Mouse (Mus musculus) R1 (cell line): ENCODE data around the gene Glg1.
"Not testable (repeated sequence)": the region's sequence is repeated elsewhere in the genome, so short reads cannot be mapped to it uniquely, and the experiment has no call there.

Experiments used
- DNase-seq: peaks from one replicate; pipeline ENCODE4 v3.0.0-alpha.2; 2018; ENCODE audit warnings: low read depth, low spot score

Gene Glg1

DNA sequence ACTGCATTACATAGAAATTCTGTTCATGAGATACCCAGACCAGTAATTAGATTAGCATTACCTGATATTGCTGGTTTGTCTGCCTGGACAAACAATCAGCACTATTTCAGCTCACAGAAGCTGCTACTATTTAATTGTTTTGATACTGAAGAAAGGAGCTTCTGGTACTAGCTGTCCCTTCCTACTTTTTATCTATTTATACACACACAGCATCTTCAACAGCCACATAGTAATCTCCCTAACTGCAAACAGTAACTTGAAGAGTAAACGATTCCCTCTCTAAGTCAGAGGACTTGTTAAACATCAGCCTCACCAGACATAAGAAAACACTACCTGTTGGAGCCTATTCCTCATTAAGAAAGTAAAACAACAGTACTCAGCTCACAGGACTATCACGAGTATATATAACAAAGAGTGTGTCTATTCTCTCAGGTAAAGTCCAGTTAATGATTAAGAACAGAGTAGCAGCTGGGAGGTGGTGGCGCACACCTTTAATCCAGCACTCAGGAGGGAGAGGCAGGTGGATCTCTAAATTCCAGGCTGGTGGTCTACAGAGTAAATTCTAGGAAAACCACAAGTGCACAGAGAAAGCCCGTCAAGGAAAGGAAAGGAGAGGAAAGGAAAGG is 6.4 kb downstream of the Glg1 start:
- no peak for DNase-seq

DNA sequence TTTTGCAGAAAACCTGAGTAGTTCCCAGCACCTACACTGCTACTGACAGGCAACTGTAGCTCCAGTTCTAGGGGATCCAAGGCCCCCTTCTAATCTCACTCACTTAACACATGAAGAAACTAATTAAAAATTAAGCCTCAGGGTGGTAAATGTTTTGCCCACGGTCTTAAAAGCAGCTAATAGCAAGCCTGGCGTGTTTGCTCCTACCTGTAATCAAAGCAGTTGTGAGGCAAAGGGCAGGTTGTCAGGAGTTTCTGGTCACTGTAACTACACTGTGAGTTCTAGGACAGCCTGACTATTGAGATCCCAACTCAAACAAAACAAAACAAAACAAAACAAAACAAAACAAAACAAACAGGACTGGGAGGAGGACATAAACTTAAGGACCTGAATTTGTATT is 8.9 kb downstream of the Glg1 start:
- DNase-seq: no peak

DNA sequence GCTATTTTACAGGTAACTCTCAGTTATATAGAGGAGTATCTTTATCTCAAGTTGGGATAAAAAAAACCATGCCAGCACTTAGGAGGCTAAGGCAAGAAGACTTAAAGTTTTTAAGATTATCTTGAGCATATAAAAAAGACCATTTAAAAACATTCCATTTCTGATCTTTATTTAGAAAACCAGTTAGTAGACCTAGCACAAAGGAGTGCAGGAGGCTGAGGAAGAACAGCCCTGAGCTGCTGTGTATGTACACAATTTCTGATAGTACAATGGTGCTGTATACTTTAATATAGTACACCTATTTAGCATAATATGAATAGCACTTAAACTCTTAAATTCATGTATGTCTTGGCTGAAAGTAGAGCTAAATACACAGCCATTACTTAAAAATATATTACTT is 10.9 kb downstream of the Glg1 start:
- no peak for DNase-seq

DNA sequence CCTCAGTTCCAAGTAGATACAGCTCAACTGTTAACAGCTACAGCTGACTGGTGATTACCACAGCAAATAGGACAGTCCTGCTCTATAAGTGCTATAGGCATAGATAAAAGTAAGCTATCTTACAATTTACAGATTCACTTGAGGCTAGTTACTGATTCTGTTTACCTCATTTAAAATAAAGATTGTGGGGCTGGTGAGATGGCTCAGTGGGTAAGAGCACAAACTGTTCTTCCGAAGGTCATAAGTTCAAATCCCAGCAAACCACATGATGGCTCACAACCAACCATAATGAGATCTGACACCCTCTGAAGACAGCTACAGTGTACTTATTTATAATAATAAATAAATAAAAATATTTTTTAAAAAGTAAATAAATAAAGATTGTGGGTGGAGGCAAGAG is 12.2 kb downstream of the Glg1 start:
- DNase-seq: not testable (repeated sequence)

DNA sequence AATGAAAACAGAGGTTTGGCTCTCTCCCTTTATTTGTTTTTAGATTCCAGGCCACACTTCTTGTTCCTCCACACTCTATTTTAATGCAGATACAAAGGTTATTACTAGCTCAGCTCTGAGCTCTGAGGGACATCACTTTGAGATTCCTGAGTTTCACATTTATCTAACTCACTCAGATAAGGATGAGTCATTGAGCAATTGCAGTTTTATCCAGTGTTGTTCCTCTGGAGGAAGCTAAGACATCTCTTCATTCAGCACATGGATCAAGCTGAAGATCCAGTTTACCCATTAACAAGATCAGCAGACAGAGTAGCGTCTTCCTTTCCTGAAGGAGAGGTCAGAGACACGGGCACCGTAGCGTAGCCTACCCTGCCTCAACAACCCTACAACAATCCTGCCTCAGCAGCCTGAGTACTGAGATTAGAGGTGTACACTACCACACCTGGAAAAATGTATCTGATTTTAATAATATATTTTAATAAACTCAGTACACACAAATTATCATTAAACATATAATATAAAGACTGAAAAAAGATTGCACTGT is 12.7 kb downstream of the Glg1 start:
- no peak for DNase-seq

DNA sequence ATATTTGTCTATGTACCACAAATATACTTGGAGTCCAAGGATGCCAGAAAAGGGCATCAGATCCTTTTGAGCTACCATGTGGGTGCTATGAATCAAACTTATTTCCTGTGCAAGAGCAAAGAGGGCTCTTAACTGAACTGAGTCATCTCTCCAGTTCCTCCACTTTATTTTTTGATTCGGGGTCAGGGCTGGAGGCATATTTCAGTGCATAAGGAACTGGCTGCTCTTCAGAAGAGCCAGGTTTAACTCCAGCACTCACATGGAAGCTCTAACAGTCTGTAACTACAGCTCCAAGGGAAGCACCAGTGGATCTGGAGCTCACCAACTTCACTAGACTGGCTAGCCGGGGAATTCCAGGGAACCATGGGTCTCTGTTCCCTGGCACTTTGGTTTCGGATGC is 21.7 kb downstream of the Glg1 start:
- no peak for DNase-seq

DNA sequence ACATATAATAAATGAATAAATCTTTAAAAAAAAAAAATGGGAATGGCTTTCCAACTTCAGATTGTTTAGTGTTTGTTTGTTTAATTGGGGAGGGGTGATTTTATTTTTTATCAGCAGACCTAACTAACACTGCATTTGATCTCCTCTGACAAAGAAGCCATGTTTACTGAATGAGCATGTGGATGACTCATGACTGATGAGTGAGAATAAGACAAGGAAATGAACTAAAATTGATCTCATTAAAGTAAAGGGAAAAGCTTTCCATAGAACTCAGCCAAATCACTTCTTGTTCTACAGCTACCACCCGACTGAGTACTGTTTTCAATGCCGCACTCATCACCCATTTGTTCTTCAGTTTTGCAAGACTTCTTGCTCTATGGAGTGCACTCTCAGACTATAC is 25.3 kb downstream of the Glg1 start:
- DNase-seq: no peak

DNA sequence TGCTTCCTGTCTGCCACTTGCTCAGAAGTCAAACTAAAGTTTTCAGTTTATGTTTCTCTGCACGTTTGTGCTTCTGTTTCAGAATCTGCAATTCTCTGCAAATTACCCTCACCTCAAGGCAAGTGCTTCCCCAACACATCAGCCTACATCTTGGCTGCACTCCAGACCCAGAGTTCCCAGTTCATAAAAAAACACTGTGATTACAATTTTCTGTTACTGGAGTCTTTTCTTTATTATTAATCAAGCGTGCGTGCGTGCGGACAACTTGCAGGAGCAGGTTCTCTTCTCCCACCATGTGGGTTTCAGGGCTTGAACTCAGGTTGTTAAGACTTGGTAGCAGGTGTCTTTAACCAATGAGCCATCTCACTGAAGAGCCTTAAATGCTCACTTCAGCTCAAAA is 34.9 kb downstream of the Glg1 start:
- no peak for DNase-seq

DNA sequence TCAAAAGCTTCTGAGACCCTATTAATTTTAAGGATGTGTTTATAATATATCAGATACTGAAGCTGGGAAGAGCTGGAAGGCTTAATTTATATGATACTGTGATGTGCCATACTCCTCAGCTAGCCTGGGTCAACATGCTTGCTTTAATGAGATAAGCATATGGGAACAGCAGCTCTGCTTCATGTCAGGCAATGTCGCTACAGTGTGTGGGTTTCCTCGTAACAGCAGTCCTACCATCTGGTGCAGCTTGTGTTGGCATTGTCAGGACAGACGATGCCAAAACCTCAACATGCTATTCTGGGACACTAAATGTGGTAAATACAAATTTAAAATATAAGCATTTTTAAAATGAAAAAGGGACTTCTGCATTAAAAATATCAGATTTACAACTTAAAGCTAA is 40.9 kb downstream of the Glg1 start:
- DNase-seq: no peak

DNA sequence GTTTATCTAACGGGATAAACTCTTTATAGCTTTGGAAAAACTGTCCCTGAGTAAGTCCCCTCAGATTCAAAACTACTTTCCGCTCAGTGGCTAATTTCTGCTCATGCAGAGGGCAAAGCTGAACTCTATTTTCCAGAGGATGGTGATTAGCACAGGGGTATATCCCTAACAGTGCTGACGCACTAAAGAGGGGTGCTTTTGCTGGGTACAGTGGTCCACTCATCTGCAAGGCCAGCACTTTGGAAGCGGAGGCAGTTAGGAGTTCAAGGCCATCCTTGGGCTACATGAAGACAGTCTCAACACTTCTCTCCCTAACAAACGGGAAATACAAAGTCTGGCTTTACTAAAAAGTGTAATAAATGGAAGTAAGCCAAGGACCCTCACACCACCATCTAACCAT is 45.6 kb downstream of the Glg1 start:
- DNase-seq: no peak

DNA sequence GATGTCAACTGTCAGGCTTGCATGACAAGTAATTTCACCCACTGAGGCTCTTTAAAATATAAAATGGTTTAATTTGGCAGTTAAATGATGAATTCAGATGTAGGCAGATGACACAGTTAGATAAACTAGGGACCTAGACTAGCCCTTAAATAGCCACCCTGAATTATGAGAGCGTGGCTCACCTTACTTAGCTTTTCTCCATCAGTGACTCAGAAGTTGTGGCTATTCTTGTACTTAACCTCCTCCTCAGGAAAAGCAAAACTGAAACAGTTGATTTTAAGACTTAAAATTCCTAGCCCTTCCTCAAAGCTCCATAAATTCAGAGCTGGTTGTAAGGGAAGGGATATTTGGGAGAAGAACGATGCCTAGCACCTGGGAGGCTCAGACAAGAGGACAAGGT is 47.8 kb downstream of the Glg1 start:
- no peak for DNase-seq

DNA sequence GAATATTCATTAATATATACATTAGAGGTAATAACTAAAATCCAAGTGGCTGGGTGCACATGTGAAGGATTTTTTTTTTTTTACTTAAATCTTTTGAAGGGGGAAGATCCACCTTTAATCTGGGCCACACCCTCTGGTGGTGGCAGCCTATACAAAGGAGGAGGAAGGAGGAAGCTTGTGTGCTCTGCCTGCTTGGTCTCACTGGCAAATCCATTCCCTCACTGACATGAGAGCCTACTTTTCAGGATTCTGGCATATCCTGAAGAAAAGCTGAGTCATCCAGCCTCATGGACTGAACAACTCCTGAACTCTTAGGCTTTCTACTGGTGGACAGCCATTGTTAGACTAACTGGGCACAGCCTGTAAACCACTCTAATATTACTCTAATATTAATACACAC is 49.1 kb downstream of the Glg1 start:
- DNase-seq: peak; percentile 29

DNA sequence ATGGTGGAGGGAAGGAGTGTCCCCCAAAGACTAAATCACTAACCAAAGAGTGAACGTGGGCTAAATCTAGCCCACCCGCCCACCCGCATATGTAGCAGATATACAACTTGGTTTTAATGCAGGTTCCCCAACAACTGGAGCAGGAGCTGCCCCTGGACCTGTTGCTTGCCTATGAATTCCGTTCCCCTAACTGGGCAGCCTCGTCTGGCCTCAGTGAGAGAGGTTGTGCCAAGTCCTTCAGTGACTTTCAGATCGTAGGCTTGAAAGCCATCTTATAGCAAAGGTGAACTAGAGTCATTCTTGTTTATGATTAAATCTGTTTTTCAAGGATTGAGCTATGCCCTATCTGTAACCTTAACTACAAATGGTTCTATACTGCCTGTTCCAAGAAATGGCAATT is 52.7 kb downstream of the Glg1 start:
- DNase-seq: no peak

DNA sequence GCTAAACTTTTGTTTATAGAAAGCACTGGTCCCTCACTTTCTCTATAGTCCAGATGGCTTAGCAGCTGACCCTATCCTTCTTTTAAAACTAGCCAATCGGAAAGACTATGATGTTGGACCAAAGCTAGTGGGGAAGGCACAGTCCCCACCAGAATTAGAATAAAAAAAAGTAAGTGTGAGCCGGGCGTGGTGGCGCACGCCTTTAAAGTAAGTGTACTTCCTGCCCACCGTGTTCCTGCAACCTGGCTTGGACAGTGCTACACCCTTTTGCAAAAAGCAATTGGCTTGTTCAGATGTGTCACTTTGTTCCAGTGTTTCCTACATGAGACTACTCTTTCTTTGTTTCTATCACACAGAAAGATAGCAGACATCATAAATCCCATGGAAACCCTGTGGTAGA is 54.0 kb downstream of the Glg1 start:
- DNase-seq: no peak

DNA sequence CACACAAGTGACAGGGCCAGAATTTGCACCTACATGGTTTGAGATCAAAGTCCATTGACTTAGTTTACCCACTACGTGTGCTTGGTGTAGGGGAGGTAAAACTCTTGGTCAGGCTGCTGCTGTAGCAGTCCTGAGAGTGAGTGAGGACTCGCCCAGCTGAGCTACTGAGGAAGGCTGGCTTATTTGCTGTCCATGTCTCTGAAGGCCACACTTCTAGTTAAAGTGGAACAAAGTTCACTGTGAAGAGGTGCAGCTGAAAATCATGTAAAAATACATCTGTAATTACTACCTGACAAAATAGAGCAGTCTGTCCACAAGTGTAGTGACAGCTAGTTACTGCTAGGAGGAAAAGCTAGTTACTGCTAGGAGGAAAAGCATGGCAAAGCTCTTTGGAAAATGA is 55.7 kb downstream of the Glg1 start:
- DNase-seq: no peak

DNA sequence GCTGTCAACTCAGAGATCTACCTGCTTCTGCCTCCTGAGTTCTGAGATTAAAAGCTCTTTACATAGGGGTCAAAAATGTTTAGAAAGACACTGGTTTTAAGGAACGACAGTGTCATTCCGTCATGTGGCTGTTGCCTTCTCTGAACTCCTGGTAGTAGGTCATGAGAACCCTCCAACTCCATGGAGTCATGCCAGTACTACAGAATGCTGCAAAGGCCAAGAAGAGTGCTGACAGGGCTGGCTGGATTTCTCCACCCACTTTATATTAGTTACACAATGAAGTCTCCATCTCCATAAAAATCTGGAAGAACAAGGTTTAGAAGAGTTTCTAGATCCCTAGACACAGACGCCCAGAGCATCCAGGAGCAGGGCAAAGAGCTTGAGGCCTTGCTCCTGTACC is 61.0 kb downstream of the Glg1 start:
- no peak for DNase-seq

DNA sequence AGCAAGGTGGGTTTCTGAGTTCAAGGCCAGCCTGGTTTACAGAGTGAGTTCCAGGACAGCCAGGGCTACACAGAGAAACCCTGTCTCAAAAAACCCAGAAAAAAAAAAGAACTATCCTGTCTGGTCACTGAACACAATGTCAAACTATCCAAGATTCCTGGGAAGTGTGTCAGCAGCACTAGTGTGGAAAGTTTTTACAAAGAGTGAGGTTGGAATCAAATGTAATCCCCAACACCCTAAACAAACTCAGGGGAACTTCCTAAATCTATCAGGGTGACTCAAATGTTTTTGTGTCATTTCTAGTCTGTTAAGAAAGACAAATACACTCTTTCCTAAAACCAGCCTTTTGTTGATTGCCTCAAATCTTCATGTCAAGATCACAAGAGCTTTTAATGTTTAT is 62.8 kb downstream of the Glg1 start:
- no peak for DNase-seq

DNA sequence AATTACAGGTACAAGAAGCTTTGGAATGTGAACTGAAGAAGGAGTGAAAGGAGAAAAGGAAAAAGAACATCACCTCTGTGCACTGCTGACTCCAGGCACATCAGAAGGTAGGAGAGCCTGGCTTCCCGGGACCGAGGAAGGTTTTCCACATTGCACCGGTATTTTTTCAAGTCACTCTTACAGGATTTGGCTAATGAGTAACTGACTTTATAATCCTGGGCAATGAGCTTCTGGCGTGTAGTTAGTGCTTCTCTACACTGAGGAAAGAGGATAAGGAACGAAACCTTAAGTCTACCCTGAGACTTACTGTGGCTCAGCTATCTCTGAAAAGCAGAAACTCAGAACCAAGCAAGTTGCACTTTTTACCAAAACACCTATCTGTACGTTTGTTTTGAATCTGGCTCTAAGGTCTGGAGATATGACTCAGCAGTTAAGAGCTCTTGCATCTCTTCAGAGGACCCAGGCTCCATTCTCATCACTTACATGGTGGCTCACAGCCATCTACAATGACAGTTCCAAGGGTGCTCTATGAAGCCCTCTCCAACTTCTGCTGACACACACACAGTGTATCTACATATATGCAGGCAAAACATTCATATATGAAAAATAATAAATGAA is 70.3 kb downstream of the Glg1 start:
- DNase-seq: no peak

DNA sequence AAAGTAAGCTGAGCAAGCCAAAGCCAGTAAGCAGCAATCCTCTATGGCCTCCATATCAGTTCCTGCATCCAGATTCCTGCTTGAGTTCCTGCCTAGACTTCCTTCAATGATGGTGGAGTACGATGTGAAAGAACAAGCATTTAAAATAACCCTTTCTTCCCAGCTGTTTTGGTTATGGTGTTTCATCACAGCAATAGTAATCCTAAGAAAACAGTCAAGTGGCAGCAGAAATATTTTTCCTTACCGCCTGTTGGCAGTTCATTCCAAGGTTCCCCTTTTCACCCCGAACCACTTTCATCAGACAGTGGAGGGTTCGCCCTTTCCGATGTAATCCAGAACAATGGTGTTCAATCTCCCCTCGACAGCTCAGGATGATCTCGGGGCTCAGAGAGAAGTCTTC is 71.5 kb downstream of the Glg1 start:
- no peak for DNase-seq

DNA sequence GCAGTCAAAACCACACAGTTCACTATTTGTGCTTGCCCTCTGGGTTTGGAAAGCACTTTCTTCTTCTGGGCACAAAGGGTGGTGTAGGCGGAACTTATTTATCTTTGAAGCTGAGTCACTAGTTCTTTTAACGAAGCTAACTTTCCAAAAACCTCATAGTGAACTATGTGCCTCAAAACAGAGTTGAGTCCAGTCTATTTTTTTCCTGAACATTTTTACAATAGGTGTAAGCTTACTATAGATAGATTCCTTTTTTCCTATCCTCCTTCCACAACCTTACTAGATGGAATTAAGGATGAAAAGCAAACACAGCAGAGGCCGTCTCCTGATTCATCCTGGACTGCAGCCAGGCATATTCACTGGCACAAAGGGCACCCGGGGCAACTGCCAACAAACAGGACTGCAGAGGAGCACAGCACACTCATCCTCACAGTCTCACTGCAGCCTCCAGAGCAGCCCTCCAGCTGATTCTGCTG is 73.5 kb downstream of the Glg1 start:
- no peak for DNase-seq

DNA sequence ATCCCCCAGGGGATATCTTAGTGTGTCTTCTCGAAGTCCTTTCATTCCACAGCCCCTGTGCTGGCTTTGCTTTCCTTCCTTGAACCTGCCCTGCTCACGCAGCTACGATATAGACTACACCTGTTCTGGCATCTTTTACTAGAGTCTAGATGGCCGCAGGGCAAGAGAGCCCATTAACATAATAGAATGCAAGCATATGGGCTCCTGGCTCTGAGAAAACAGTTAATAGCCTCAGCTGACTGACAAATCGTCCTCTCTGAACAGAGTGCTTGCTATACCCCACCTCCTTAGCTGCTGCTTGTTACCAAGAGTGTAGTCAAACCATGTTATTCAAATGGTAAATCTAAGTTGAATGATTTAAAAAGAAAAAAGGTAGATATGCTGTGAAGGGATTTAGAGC is 87.4 kb downstream of the Glg1 start:
- DNase-seq: no peak

DNA sequence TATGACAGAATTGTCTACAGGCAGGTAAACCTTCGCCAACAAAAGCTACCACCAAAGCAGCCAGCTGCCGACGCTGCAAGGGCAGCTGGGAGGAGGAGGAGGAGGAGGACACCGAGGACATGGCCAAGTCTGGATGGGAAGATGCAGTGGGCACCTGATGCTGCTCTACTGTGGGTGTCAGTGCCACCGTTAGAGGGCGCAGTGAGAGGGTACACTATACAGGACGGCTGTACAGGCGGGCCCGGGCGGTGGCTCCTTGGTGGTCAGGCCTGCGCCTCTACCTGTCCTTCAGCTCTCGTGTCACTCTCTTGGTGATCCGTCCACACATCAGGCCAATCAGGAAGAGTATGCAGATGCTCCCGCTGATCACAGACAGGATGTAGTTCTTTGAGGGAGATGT is 101.4 kb downstream of the Glg1 start:
- peak; percentile 73 for DNase-seq

DNA sequence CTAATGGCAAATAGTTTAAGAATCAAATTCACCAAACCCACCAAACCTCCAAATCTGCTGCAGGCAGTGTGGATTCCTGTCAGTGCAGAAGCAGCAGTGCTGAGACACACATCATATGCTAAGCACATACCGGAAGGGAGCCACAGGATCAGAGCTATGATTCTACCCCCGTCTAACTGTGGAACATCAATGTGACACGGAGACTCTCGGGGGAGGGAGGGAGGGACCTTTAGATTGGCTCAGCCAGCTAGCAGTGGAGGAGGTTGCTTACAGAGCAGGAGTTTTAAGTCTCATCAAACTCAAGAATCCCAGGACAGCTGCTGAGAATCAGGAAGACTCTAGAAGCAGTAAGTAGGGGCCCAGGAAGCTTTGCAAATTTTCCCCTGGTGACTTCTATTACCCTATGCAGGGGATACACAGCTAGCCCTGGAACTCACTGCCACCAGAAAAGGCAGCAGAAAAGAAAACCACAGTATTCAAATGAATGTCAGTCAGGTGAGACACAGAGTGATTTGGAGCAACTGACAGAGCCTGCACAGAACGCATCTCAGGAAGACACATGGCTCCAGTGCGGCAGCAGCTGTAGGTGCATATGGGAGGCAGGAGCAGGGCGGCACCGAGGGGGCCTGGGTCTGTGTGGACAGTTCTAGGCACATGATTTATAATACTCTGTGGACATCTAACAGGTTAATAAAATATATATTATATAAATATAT is 103.1 kb downstream of the Glg1 start:
- no peak for DNase-seq
